Mouse (Mus musculus): ENCODE measurements around the gene H2-Q2.
"Not testable (repeated sequence)": the region's sequence is repeated elsewhere in the genome, so short reads cannot be mapped to it uniquely, and the experiment has no call there.

Gene H2-Q2

GRCm38 (mm10) chr17:35359470-35359862 is 17.4 kb downstream of the H2-Q2 start:
- peak; percentile 28 for DNase-seq (ENCODE audit: low read depth, low spot score)

- peak; percentile 73 for DNase-seq (ENCODE audit: low read depth, low spot score)
Measured at GRCm38 (mm10) chr17:35379369-35379728, 37.3 kb downstream of the H2-Q2 start, which contains the start of gene H2-Q4. Gene H2-Q4 (plus strand): TSS chr17:35379617.

GRCm38 (mm10) chr17:35379729-35380451 is 37.8 kb downstream of the H2-Q2 start:
- peak; percentile 52 for DNase-seq (ENCODE audit: low read depth, low spot score)

GRCm38 (mm10) chr17:35389796-35390195 is 47.8 kb downstream of the H2-Q2 start:
- peak; percentile 66 for DNase-seq (ENCODE audit: low read depth, low spot score)

GRCm38 (mm10) chr17:35392671-35393070 is 50.6 kb downstream of the H2-Q2 start:
- not testable (repeated sequence) for DNase-seq (ENCODE audit: low read depth, low spot score)

GRCm38 (mm10) chr17:35393864-35394800 is 52.1 kb downstream of the H2-Q2 start:
- DNase-seq (ENCODE audit: low read depth, low spot score): not testable (repeated sequence)
